Mouse (Mus musculus) hindbrain, embryonic 14.5 days (tissue): ENCODE measurements around the gene Chd4. TPM values are rescaled to one million over a fixed set of nuclear protein-coding genes. Genes with fewer than 3 reads are reported as not detected.

Source experiments
- ATAC-seq: fragments of 200-750 bp; cut with Nextera tagmentation; 2 replicates; pipeline ENCODE4 v1.8.0; 2017; ENCODE audit warnings: moderate number of reproducible peaks, mild to moderate bottlenecking, moderate TSS enrichment, moderate library complexity; ENCODE audit not compliant: low FRiP score
- DNase-seq: peaks from one replicate; pipeline ENCODE4 v3.0.0-alpha.2; 2015; ENCODE audit warnings: low spot score
- H3K27ac ChIP-seq: fragments of 300-500 bp; sonication (generic); 2 replicates; pipeline ENCODE4 v1.5.1; 2014; ENCODE audit warnings: mild to moderate bottlenecking, moderate library complexity
- H3K27me3 ChIP-seq: fragments of 300-500 bp; sonication (generic); 2 replicates; pipeline ENCODE4 v1.6.1; 2014; ENCODE audit warnings: mild to moderate bottlenecking, low read length, mixed read lengths; ENCODE audit not compliant: control insufficient read depth, insufficient read depth
- H3K36me3 ChIP-seq: fragments of 300-500 bp; sonication (generic); replicated peaks from 2 replicates; pipeline ENCODE4 v1.6.1; 2014; ENCODE audit not compliant: control insufficient read depth, insufficient read depth
- H3K4me1 ChIP-seq: fragments of 300-500 bp; sonication (generic); replicated peaks from 2 replicates; pipeline ENCODE4 v1.6.1; 2014; ENCODE audit warnings: antibody characterized with exemption, low read length, mixed read lengths; ENCODE audit not compliant: control insufficient read depth, insufficient read depth
- H3K4me2 ChIP-seq: fragments of 300-500 bp; sonication (generic); replicated peaks from 2 replicates; pipeline ENCODE4 v1.6.1; 2014; ENCODE audit warnings: mild to moderate bottlenecking, moderate library complexity
- H3K4me3 ChIP-seq: fragments of 300-500 bp; sonication (generic); replicated peaks from 2 replicates; pipeline ENCODE4 v1.5.1; 2014; ENCODE audit warnings: mild to moderate bottlenecking, low read length
- H3K9ac ChIP-seq: fragments of 300-500 bp; sonication (generic); 2 replicates; pipeline ENCODE4 v1.6.1; 2014
- H3K9me3 ChIP-seq: fragments of 300-500 bp; sonication (generic); 2 replicates; pipeline ENCODE4 v1.6.1; 2016; ENCODE audit warnings: low read length; ENCODE audit not compliant: control insufficient read depth
- WGBS: fragments of 180-500 bp; shearing (Covaris S2); extraction: QIAGEN DNeasy Blood & Tissue Kit; methylation state at CpG from one replicate; pipeline ENCODE4 v1.1.7; 2014; 5-methylcytosine and 5-hydroxymethylcytosine counted together
- polyA plus RNA-seq: library from polyadenylated mRNA; unstranded; fragments of >200 nt; fragmentation: Nextera tagmentation; extraction: Ambion mirVana; gene quantifications from 2 replicates; pipeline ENCODE4 v1.2.1, GENCODE M21; 2014

Chd4 gene
- polyA plus RNA-seq, 1 experiment from 2014 or later = 78.0 TPM

GRCm38 (mm10) chr6:125097951-125098350 lies 2.2 kb downstream of the Chd4 start:
- Histone ChIP-seq H3K9me3 (no peaks in the 10 kb centered on the region), H3K27me3 (no peaks in the 10 kb centered on the region), H3K4me2 (peak overlapping the region; percentile 81), H3K9ac (peak overlapping the region; percentile 92), H3K27ac (0 out of 2 replicates have a peak overlapping the region, but pooled peaks have one; percentile 20), H3K36me3 (peaks cover 48% of the 10 kb centered on the region), H3K4me1 (peaks cover 33% of the 10 kb centered on the region), H3K4me3 (peak overlapping the region; percentile 84)
- WGBS = 57% methylated on average over 8 of the region's 8 CpGs
- DNase-seq (no peak), ATAC-seq (no peak)

- Histone ChIP-seq H3K27ac (0 out of 2 replicates have a peak overlapping the region, but pooled peaks have one; percentile 20), H3K36me3 (peaks cover 52% of the 10 kb centered on the region), H3K27me3 (no peaks in the 10 kb centered on the region), H3K9me3 (no peaks in the 10 kb centered on the region), H3K9ac (peak overlapping the region; percentile 92), H3K4me1 (peaks cover 33% of the 10 kb centered on the region), H3K4me3 (peak overlapping the region; percentile 84), H3K4me2 (peak overlapping the region; percentile 81)
- DNase-seq (no peak), ATAC-seq (no peak)
- WGBS = 51% methylated on average over 3 of the region's 3 CpGs
Measured at GRCm38 (mm10) chr6:125098513-125098912, 2.7 kb downstream of the Chd4 start.

GRCm38 (mm10) chr6:125099421-125099971 lies 3.7 kb downstream of the Chd4 start:
- 26% methylated on average over 5 of the region's 5 CpGs for WGBS
- ATAC-seq (no peak), DNase-seq (no peak)
- Histone ChIP-seq H3K4me3 (peak overlapping the region; percentile 84), H3K36me3 (peaks cover 62% of the 10 kb centered on the region), H3K9me3 (no peaks in the 10 kb centered on the region), H3K27ac (peak overlapping the region; percentile 79), H3K4me2 (peak overlapping the region; percentile 81), H3K4me1 (peaks cover 33% of the 10 kb centered on the region), H3K27me3 (no peaks in the 10 kb centered on the region), H3K9ac (peak overlapping the region; percentile 92)

GRCm38 (mm10) chr6:125101444-125101843 lies 5.7 kb downstream of the Chd4 start:
- no peak for DNase-seq
- Histone ChIP-seq H3K4me3 (no peak overlapping the region), H3K27me3 (no peaks in the 10 kb centered on the region), H3K9ac (no peak overlapping the region), H3K36me3 (peaks cover 82% of the 10 kb centered on the region), H3K27ac (no peak overlapping the region), H3K9me3 (no peaks in the 10 kb centered on the region), H3K4me1 (peaks cover 27% of the 10 kb centered on the region), H3K4me2 (no peak overlapping the region)
- no peak for ATAC-seq
- 81% methylated on average over 9 of the region's 9 CpGs for WGBS

GRCm38 (mm10) chr6:125104223-125104622 lies 8.4 kb downstream of the Chd4 start:
- ATAC-seq (no peak), DNase-seq (no peak)
- Histone ChIP-seq H3K27ac (no peak overlapping the region), H3K36me3 (peaks cover 99% of the 10 kb centered on the region), H3K4me2 (no peak overlapping the region), H3K4me1 (peaks cover 10% of the 10 kb centered on the region), H3K27me3 (no peaks in the 10 kb centered on the region), H3K4me3 (no peak overlapping the region), H3K9me3 (no peaks in the 10 kb centered on the region), H3K9ac (no peak overlapping the region)
- WGBS = 91% methylated on average over 4 of the region's 4 CpGs

- H3K9ac ChIP-seq = no peak overlapping the region
- DNase-seq (no peak), ATAC-seq (no peak)
- H3K4me3 ChIP-seq = no peak overlapping the region
- no peaks in the 10 kb centered on the region for H3K4me1 ChIP-seq
- no peaks in the 10 kb centered on the region for H3K27me3 ChIP-seq
- 95% methylated on average over 2 of the region's 2 CpGs for WGBS
- H3K4me2 ChIP-seq = no peak overlapping the region
- peaks cover 99% of the 10 kb centered on the region for H3K36me3 ChIP-seq
- H3K27ac ChIP-seq = no peak overlapping the region
- no peaks in the 10 kb centered on the region for H3K9me3 ChIP-seq
Measured at GRCm38 (mm10) chr6:125107705-125108104, 11.9 kb downstream of the Chd4 start.

- H3K9me3 ChIP-seq = no peaks in the 10 kb centered on the region
- no peak overlapping the region for H3K4me2 ChIP-seq
- no peaks in the 10 kb centered on the region for H3K27me3 ChIP-seq
- H3K27ac ChIP-seq = no peak overlapping the region
- H3K36me3 ChIP-seq = peaks cover 100% of the 10 kb centered on the region
- H3K9ac ChIP-seq = no peak overlapping the region
- no peaks in the 10 kb centered on the region for H3K4me1 ChIP-seq
- no peak for ATAC-seq
- no peak for DNase-seq
- WGBS = 93% methylated on average over 14 of the region's 14 CpGs
- H3K4me3 ChIP-seq = no peak overlapping the region
Measured at GRCm38 (mm10) chr6:125109371-125109770, 13.6 kb downstream of the Chd4 start.

- Histone ChIP-seq H3K4me3 (no peak overlapping the region), H3K9ac (no peak overlapping the region), H3K9me3 (no peaks in the 10 kb centered on the region), H3K27ac (no peak overlapping the region), H3K4me1 (no peaks in the 10 kb centered on the region), H3K4me2 (no peak overlapping the region), H3K27me3 (no peaks in the 10 kb centered on the region), H3K36me3 (peaks cover 98% of the 10 kb centered on the region)
- WGBS = 94% methylated on average over 7 of the region's 7 CpGs
- ATAC-seq (no peak), DNase-seq (no peak)
Measured at GRCm38 (mm10) chr6:125110927-125111326, 15.1 kb downstream of the Chd4 start.

- Histone ChIP-seq H3K27ac (no peak overlapping the region), H3K27me3 (no peaks in the 10 kb centered on the region), H3K9ac (no peak overlapping the region), H3K36me3 (peaks cover 98% of the 10 kb centered on the region), H3K4me3 (no peak overlapping the region), H3K9me3 (no peaks in the 10 kb centered on the region), H3K4me1 (no peaks in the 10 kb centered on the region), H3K4me2 (no peak overlapping the region)
- no peak for ATAC-seq
- no peak for DNase-seq
- 96% methylated on average over 11 of the region's 11 CpGs for WGBS
Measured at GRCm38 (mm10) chr6:125112553-125112952, 16.8 kb downstream of the Chd4 start.

GRCm38 (mm10) chr6:125119387-125119786 lies 23.6 kb downstream of the Chd4 start:
- no peaks in the 10 kb centered on the region for H3K4me1 ChIP-seq
- H3K4me3 ChIP-seq = no peak overlapping the region
- H3K9ac ChIP-seq = no peak overlapping the region
- H3K9me3 ChIP-seq = no peaks in the 10 kb centered on the region
- DNase-seq (no peak), ATAC-seq (no peak)
- H3K4me2 ChIP-seq = no peak overlapping the region
- H3K27me3 ChIP-seq = no peaks in the 10 kb centered on the region
- H3K27ac ChIP-seq = no peak overlapping the region
- H3K36me3 ChIP-seq = peaks cover 98% of the 10 kb centered on the region
- WGBS = 97% methylated on average over 8 of the region's 8 CpGs
